Mouse (Mus musculus): ENCODE results near the gene Vps16. TPM values are rescaled to one million over a fixed set of nuclear protein-coding genes. Genes with fewer than 3 reads are reported as not detected.
A peak's percentile ranks its signal among the peaks of the same experiment; 100 is the strongest.

Gene Vps16
- total and polyA plus RNA-seq, 3 experiments, result 76.7 to 119 (median 113) TPM

DNA sequence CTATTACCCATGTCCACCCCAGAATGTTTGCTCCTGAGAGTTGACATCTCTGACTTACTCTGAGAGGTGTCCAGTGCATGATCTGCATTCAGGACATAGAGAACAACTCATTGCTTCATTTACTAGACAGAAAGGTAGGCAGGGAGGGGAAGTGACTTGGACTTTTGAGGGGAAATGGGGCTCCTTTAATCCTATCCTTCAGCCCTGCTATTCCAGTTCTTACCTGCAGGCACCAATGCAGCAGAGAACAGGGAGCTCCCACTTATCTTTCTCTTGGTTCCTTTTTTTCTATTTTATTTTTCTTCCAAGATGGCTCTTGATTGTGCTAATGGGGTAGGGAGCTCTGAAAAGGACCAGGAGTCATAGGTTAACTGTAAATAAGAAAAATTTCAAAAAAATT is 24.3 kb downstream of the Vps16 start:
- no peak for DNase-seq (ENCODE audit: extremely low read depth)
- peaks cover 7 to 24% of the 10 kb centered on the region in 2 experiments for H3K36me3 ChIP-seq (replicated peaks in 1 of 2; ENCODE audit: control insufficient read depth in 1 of 2, insufficient read depth in 1 of 2, low read length in 1 of 2)
- dilution Hi-C loops (cut with MboI; ENCODE audit: extremely low pct_ligation_motif_present, extremely low pct_unique_long_range_greater_than_20kb, low sequenced_read_pairs), result no loop called here
- TF ChIP-seq ZC3H11A (IDR thresholded peaks at IDR 0.05; ENCODE audit: low read depth, low read length), result no peak
- H3K9ac ChIP-seq (ENCODE audit: insufficient read depth, low read depth), result no peak overlapping the region
- no peak overlapping the region for H3K4me2 ChIP-seq (ENCODE audit: insufficient read depth, low read depth, poor library complexity, severe bottlenecking)
- H3K27ac ChIP-seq (ENCODE audit: insufficient read depth, low read depth), result no peak overlapping the region
- peaks cover 11% of the 10 kb centered on the region for H3K79me2 ChIP-seq (replicated peaks; ENCODE audit: control insufficient read depth, extremely low read depth, insufficient read depth, poor library complexity, severe bottlenecking)
- peaks cover 0 to 30% of the 10 kb centered on the region in 2 experiments; a peak in 2 of 4 replicates for H3K4me1 ChIP-seq (ENCODE audit: control insufficient read depth in 1 of 2, insufficient read depth in 2 of 2)
- in situ Hi-C loops (cut with MboI; ENCODE audit: low pct_ligation_motif_present, low pct_unique_long_range_greater_than_20kb, low sequenced_read_pairs), result loop anchor here (10.0 kb wide), 1 partner anchor 106 kb away; no protein-coding TSS in a partner anchor
- no peak overlapping the region for H3K4me3 ChIP-seq (replicated peaks in 1 of 3; ENCODE audit: low read depth in 2 of 3, low read length in 2 of 3, poor library complexity in 1 of 3)
- H3K27me3 ChIP-seq (replicated peaks), result no peaks in the 10 kb centered on the region
- H3K9me3 ChIP-seq (replicated peaks; ENCODE audit: low read length), result no peaks in the 10 kb centered on the region

- H3K36me3 ChIP-seq (replicated peaks in 1 of 2; ENCODE audit: control insufficient read depth in 1 of 2, insufficient read depth in 1 of 2, low read length in 1 of 2), result peaks cover 3 to 18% of the 10 kb centered on the region in 2 experiments
- DNase-seq (ENCODE audit: extremely low read depth), result peak; percentile 37
- peak overlapping the region; percentile 76 to 91 (median 89) for H3K4me3 ChIP-seq (replicated peaks in 1 of 3; ENCODE audit: low read depth in 2 of 3, low read length in 2 of 3, poor library complexity in 1 of 3)
- H3K4me2 ChIP-seq (ENCODE audit: insufficient read depth, low read depth, poor library complexity, severe bottlenecking), result peak overlapping the region; percentile 70
- peaks cover 0 to 32% of the 10 kb centered on the region in 2 experiments; a peak in 2 of 4 replicates for H3K4me1 ChIP-seq (ENCODE audit: control insufficient read depth in 1 of 2, insufficient read depth in 2 of 2)
- in situ Hi-C loops (cut with MboI; ENCODE audit: low pct_ligation_motif_present, low pct_unique_long_range_greater_than_20kb, low sequenced_read_pairs) (loop anchor here (10.0 kb wide), 1 partner anchor 106 kb away; no protein-coding TSS in a partner anchor), dilution Hi-C loops (cut with MboI; ENCODE audit: extremely low pct_ligation_motif_present, extremely low pct_unique_long_range_greater_than_20kb, low sequenced_read_pairs) (no loop called here)
- peak overlapping the region; percentile 16; the same call in 1 of the 2 replicates for H3K9ac ChIP-seq (ENCODE audit: insufficient read depth, low read depth)
- H3K27ac ChIP-seq (ENCODE audit: insufficient read depth, low read depth), result no peak overlapping the region
- H3K27me3 ChIP-seq (replicated peaks), result no peaks in the 10 kb centered on the region
- peaks cover 13% of the 10 kb centered on the region for H3K79me2 ChIP-seq (replicated peaks; ENCODE audit: control insufficient read depth, extremely low read depth, insufficient read depth, poor library complexity, severe bottlenecking)
- TF ChIP-seq EP300 (IDR thresholded peaks at IDR 0.05; ENCODE audit: low read length) (no peak), RAD21 (IDR thresholded peaks at IDR 0.05; ENCODE audit: low read depth, low read length) (peak; percentile 29), CTCF (conservative IDR thresholded peaks at IDR 0.05 in 1 of 2, IDR thresholded peaks at IDR 0.05 in 1 of 2; ENCODE audit: low read depth in 2 of 2, low read length in 2 of 2) (peak in 1 of 2 experiments; percentile 33; a peak in 2 of 4 replicates)
- H3K9me3 ChIP-seq (replicated peaks; ENCODE audit: low read length), result no peaks in the 10 kb centered on the region
These were observed 25.1 kb downstream of the Vps16 start for GRCm38 (mm10) chr2:130449021-130449793.

DNA sequence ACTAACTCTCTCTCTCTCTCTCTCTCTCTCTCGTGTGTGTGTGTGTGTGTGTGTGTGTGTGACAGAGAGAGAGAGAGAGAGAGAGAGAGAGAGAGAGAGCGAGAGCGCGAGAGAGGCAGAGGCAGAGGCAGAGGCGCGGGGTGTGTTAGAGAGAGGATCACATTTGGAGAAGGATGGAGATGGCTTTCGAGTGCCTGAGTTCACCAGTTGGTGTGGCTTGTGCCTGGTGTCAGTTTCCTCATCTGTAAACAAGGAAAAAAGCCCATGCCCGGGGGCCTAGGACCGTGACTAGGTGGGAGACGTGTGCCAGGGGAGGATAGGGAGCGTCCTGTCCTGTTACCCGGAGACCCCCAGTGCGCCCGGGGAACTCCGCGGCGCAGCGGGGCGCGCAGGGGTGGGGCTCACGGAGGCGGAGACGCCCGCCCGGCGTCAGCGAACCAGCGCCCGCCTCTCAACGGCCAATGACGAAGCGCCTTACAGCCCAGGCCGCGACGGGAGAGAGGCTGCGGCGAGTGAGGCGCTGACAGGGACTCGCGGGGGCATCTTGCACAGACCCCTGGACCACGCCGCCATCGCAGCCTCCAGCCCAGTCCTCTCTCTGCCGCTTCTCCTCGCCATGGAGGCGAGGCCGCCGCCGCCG is 25.8 kb downstream of the Vps16 start, which contains the start of gene Ptpra:
Gene Ptpra, plus strand, starts transcription at position 485 of the 640 bp plus-strand sequence.
- dilution Hi-C loops (cut with MboI; ENCODE audit: extremely low pct_ligation_motif_present, extremely low pct_unique_long_range_greater_than_20kb, low sequenced_read_pairs), result no loop called here
- TF ChIP-seq NRF1 (IDR thresholded peaks at IDR 0.05; ENCODE audit: low read depth, low read length), result peak; percentile 72
- peak; percentile 25; the same call in 1 of the 2 replicates for TF ChIP-seq UBTF (IDR thresholded peaks at IDR 0.05; ENCODE audit: low read depth, low read length)
- no peak for TF ChIP-seq RAD21 (IDR thresholded peaks at IDR 0.05; ENCODE audit: low read depth, low read length)
- TF ChIP-seq IRF4 (IDR thresholded peaks at IDR 0.05; ENCODE audit: low read depth, low read length), result no peak
- TF ChIP-seq JUN (IDR thresholded peaks at IDR 0.05; ENCODE audit: insufficient read depth, low read depth, low read length), result no peak
- no peak for TF ChIP-seq POLR2AphosphoS2 (IDR thresholded peaks at IDR 0.05; ENCODE audit: low read depth, low read length)
- TF ChIP-seq MEF2A (IDR thresholded peaks at IDR 0.05; ENCODE audit: borderline replicate concordance, low read depth, low read length), result no peak
- 0 out of 2 replicates have a peak, but pooled peaks have one; percentile 55 for TF ChIP-seq TBP (conservative IDR thresholded peaks at IDR 0.05; ENCODE audit: low read depth, low read length)
- TF ChIP-seq HCFC1 (IDR thresholded peaks at IDR 0.05; ENCODE audit: low read depth, low read length), result peak; percentile 58
- no peak for TF ChIP-seq MAFK (IDR thresholded peaks at IDR 0.05; ENCODE audit: insufficient replicate concordance, low read length)
- no peak for TF ChIP-seq MYC (IDR thresholded peaks at IDR 0.05; ENCODE audit: low read depth, low read length)
- TF ChIP-seq EP300 (IDR thresholded peaks at IDR 0.05; ENCODE audit: low read length), result no peak
- no peak; the same call in 1 of the 2 replicates for TF ChIP-seq MXI1 (IDR thresholded peaks at IDR 0.05; ENCODE audit: low read depth, low read length)
- 0 out of 2 replicates have a peak, but pooled peaks have one; percentile 9 for TF ChIP-seq MAX (IDR thresholded peaks at IDR 0.05; ENCODE audit: low read length)
- no peak for TF ChIP-seq CHD2 (IDR thresholded peaks at IDR 0.05; ENCODE audit: low read length)
- TF ChIP-seq GABPA (IDR thresholded peaks at IDR 0.05; ENCODE audit: insufficient replicate concordance, low read depth, low read length), result no peak
- TF ChIP-seq E2F4 (IDR thresholded peaks at IDR 0.05; ENCODE audit: insufficient replicate concordance, low read depth, low read length), result no peak
- peak; percentile 62; the same call in 1 of the 2 replicates for TF ChIP-seq ZMIZ1 (IDR thresholded peaks at IDR 0.05; ENCODE audit: low read depth, low read length)
- TF ChIP-seq ZKSCAN1 (IDR thresholded peaks at IDR 0.05; ENCODE audit: borderline replicate concordance, low read depth, low read length), result no peak

More for the DNA sequence above, 25.8 kb downstream of the Vps16 start, which contains the start of gene Ptpra:
- in situ Hi-C loops (cut with MboI; ENCODE audit: low pct_ligation_motif_present, low pct_unique_long_range_greater_than_20kb, low sequenced_read_pairs), result loop anchor here (10.0 kb wide), 1 partner anchor 105 kb away; no protein-coding TSS in a partner anchor
- Histone ChIP-seq H3K27ac (ENCODE audit: insufficient read depth, low read depth) (0 out of 2 replicates have a peak within 1 kb of the TSS, but pooled peaks have one; percentile 5), H3K27me3 (replicated peaks) (no peaks in the 10 kb centered on the region), H3K9ac (ENCODE audit: insufficient read depth, low read depth) (peak within 1 kb of the TSS; percentile 55), H3K4me1 (ENCODE audit: control insufficient read depth in 1 of 2, insufficient read depth in 2 of 2) (peaks cover 0 to 32% of the 10 kb centered on the region in 2 experiments; a peak in 2 of 4 replicates), H3K79me2 (replicated peaks; ENCODE audit: control insufficient read depth, extremely low read depth, insufficient read depth, poor library complexity, severe bottlenecking) (peaks cover 18% of the 10 kb centered on the region), H3K4me2 (ENCODE audit: insufficient read depth, low read depth, poor library complexity, severe bottlenecking) (peak within 1 kb of the TSS; percentile 74), H3K36me3 (replicated peaks in 1 of 2; ENCODE audit: control insufficient read depth in 1 of 2, insufficient read depth in 1 of 2, low read length in 1 of 2) (peaks cover 0 to 16% of the 10 kb centered on the region in 2 experiments), H3K4me3 (replicated peaks in 1 of 3; ENCODE audit: low read depth in 2 of 3, low read length in 2 of 3, poor library complexity in 1 of 3) (peak within 1 kb of the TSS; percentile 76 to 91 (median 89)), H3K9me3 (replicated peaks; ENCODE audit: low read length) (no peaks in the 10 kb centered on the region)
- DNase-seq (ENCODE audit: extremely low read depth), result peak; percentile 74
